Mouse (Mus musculus) hindbrain, embryonic 13.5 days (tissue): ENCODE data around the gene Slc1a4. TPM values are rescaled to one million over a fixed set of nuclear protein-coding genes. Genes with fewer than 3 reads are reported as not detected.

Experiments
- ATAC-seq: fragments of 200-750 bp; cut with Nextera tagmentation; 2 replicates; pipeline ENCODE4 v1.8.0; 2017; ENCODE audit warnings: moderate TSS enrichment; ENCODE audit not compliant: low FRiP score
- H3K27ac ChIP-seq: fragments of 300-500 bp; sonication (generic); 2 replicates; pipeline ENCODE4 v1.5.1; 2015; ENCODE audit warnings: inconsistent platforms, mild to moderate bottlenecking, moderate library complexity
- H3K27me3 ChIP-seq: fragments of 300-500 bp; sonication (generic); 2 replicates; pipeline ENCODE4 v1.6.1; 2015; ENCODE audit warnings: mild to moderate bottlenecking, inconsistent platforms
- H3K36me3 ChIP-seq: fragments of 300-500 bp; sonication (generic); 2 replicates; pipeline ENCODE4 v1.6.1; 2015; ENCODE audit warnings: mild to moderate bottlenecking, inconsistent platforms
- H3K4me1 ChIP-seq: fragments of 300-500 bp; sonication (generic); replicated peaks from 2 replicates; pipeline ENCODE4 v1.6.1; 2015; ENCODE audit warnings: inconsistent platforms
- H3K4me2 ChIP-seq: fragments of 300-500 bp; sonication (generic); 2 replicates; pipeline ENCODE4 v1.6.1; 2015; ENCODE audit warnings: inconsistent platforms, mild to moderate bottlenecking, moderate library complexity
- H3K4me3 ChIP-seq: fragments of 300-500 bp; sonication (generic); 2 replicates; pipeline ENCODE4 v1.5.1; 2015; ENCODE audit warnings: mild to moderate bottlenecking, inconsistent platforms
- H3K9ac ChIP-seq: fragments of 300-500 bp; sonication (generic); 2 replicates; pipeline ENCODE4 v1.6.1; 2015; ENCODE audit warnings: mild to moderate bottlenecking, inconsistent platforms
- H3K9me3 ChIP-seq: fragments of 300-500 bp; sonication (generic); 2 replicates; pipeline ENCODE4 v1.6.1; 2016; ENCODE audit warnings: inconsistent platforms
- WGBS: fragments of 180-500 bp; shearing (Covaris S2); methylation state at CpG from one replicate; pipeline ENCODE4 v1.1.7; 2015; 5-methylcytosine and 5-hydroxymethylcytosine counted together
- polyA plus RNA-seq: library from polyadenylated mRNA; unstranded; fragments of >200 nt; fragmentation: Nextera tagmentation; extraction: Ambion mirVana; gene quantifications from 2 replicates; pipeline ENCODE4 v1.2.1, GENCODE M21; 2015

The Slc1a4 gene
- polyA plus RNA-seq, 1 experiment from 2014 or later: 39.5 TPM

DNA sequence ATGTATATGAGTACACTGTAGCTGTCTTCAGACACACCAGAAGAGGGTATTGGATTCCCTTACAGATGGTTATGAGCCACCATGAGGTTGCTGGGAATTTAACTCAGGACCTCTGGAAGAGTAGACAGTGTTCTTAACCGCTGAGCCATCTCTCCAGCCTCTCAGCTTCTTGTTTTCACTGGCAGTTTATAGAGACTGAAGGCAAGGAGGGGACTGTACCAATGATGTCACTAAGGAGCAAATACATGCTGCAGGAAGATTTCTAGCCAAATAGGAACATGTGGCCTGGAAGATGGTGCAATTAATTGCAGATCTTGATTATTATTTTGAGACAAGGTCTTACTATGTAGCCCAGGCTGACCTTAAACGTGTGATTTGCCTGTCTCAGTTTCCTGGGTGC lies 55.4 kb downstream of the Slc1a4 start:
- Histone ChIP-seq H3K9ac (no peak overlapping the region), H3K4me3 (no peak overlapping the region), H3K9me3 (no peaks in the 10 kb centered on the region), H3K27ac (no peak overlapping the region), H3K4me2 (no peak overlapping the region), H3K27me3 (no peaks in the 10 kb centered on the region), H3K36me3 (no peaks in the 10 kb centered on the region), H3K4me1 (no peaks in the 10 kb centered on the region)
- no peak for ATAC-seq
- WGBS: 76% methylated on average over 2 of the region's 2 CpGs

GRCm38 (mm10) chr11:20275974-20276373 lies 56.5 kb downstream of the Slc1a4 start:
- WGBS: 78% methylated on average over 2 of the region's 2 CpGs
- Histone ChIP-seq H3K4me3 (no peak overlapping the region), H3K4me1 (no peaks in the 10 kb centered on the region), H3K4me2 (no peak overlapping the region), H3K36me3 (no peaks in the 10 kb centered on the region), H3K9me3 (no peaks in the 10 kb centered on the region), H3K27me3 (no peaks in the 10 kb centered on the region), H3K9ac (no peak overlapping the region), H3K27ac (no peak overlapping the region)
- no peak for ATAC-seq

DNA sequence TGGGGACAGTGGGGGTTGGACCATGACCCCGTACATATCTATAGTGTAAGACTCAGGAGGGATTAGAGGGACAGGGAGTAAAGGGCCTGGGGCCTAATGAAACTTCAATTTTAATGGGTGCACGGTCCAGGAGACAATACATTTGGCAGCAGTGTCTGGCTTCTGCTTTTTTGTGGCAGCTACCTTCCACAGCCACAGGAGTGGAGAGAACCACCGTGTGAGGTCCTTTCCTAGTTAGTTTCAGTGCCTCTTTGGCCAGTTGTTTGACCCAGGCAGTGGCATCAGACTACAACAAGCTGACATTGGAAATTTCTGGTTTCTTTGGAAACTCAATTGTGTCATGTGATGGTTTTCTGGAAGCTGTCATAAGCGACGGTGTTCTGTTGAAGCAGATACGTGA lies 62.6 kb downstream of the Slc1a4 start:
- Histone ChIP-seq H3K9me3 (no peaks in the 10 kb centered on the region), H3K4me3 (no peak overlapping the region), H3K27ac (no peak overlapping the region), H3K36me3 (no peaks in the 10 kb centered on the region), H3K27me3 (no peaks in the 10 kb centered on the region), H3K9ac (no peak overlapping the region), H3K4me2 (no peak overlapping the region), H3K4me1 (no peaks in the 10 kb centered on the region)
- ATAC-seq: no peak
- WGBS: 87% methylated on average over 6 of the region's 6 CpGs

GRCm38 (mm10) chr11:20262628-20263380 lies 69.7 kb downstream of the Slc1a4 start:
- Histone ChIP-seq H3K4me2 (no peak overlapping the region), H3K4me3 (no peak overlapping the region), H3K9me3 (no peaks in the 10 kb centered on the region), H3K9ac (no peak overlapping the region), H3K36me3 (no peaks in the 10 kb centered on the region), H3K27me3 (no peaks in the 10 kb centered on the region), H3K4me1 (no peaks in the 10 kb centered on the region), H3K27ac (no peak overlapping the region)
- 54% methylated on average over 8 of the region's 8 CpGs for WGBS
- ATAC-seq: peak; percentile 69

GRCm38 (mm10) chr11:20254791-20255190 lies 77.7 kb downstream of the Slc1a4 start:
- H3K9ac ChIP-seq: no peak overlapping the region
- 90% methylated on average over 4 of the region's 4 CpGs for WGBS
- no peak overlapping the region for H3K27ac ChIP-seq
- no peaks in the 10 kb centered on the region for H3K27me3 ChIP-seq
- no peaks in the 10 kb centered on the region for H3K36me3 ChIP-seq
- no peak overlapping the region for H3K4me3 ChIP-seq
- no peak overlapping the region for H3K4me2 ChIP-seq
- ATAC-seq: no peak
- H3K4me1 ChIP-seq: peaks cover 3% of the 10 kb centered on the region; the same call in 1 of the 2 replicates
- no peaks in the 10 kb centered on the region for H3K9me3 ChIP-seq

DNA sequence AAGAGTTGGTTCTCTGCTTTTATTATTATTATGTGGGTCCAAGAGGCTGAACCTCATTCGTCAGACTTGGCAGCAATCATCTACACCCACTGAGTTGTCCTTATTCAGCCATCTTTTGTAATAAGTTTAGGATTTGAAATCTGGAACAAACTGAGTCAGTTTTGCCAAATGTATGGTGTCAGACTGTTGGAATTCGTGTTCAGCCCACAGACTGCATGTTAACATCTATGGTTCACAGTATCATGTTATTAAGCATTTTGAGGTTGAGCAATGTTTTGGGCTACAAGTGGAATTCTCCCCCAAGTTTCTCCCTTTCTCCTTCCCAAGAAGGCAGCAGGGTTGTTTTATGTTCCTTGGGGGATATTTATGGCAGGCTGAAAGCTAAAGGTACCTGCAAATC lies 79.4 kb downstream of the Slc1a4 start:
- H3K27me3 ChIP-seq: no peaks in the 10 kb centered on the region
- H3K36me3 ChIP-seq: no peaks in the 10 kb centered on the region
- no peak overlapping the region for H3K9ac ChIP-seq
- H3K4me1 ChIP-seq: peaks cover 11% of the 10 kb centered on the region
- no peak overlapping the region for H3K4me2 ChIP-seq
- H3K4me3 ChIP-seq: no peak overlapping the region
- WGBS: 82% methylated on average over 2 of the region's 2 CpGs
- ATAC-seq: no peak
- no peak overlapping the region for H3K27ac ChIP-seq
- no peaks in the 10 kb centered on the region for H3K9me3 ChIP-seq

Other genes starting within 250 kb of the Slc1a4 start
- gene Actr2, start 219.8 kb downstream of the Slc1a4 start, polyA plus RNA-seq: 177 and 179 TPM in 2 replicates
- gene Rab1a, start 131.3 kb downstream of the Slc1a4 start, polyA plus RNA-seq: 307 and 313 TPM in 2 replicates
- 25.8 and 26.2 TPM in 2 replicates for gene Cep68, start 83.3 kb downstream of the Slc1a4 start, polyA plus RNA-seq
- gene Sertad2, start 210.5 kb upstream of the Slc1a4 start, polyA plus RNA-seq: 32.7 and 34.9 TPM in 2 replicates